Mouse (Mus musculus): ENCODE measurements around the gene Mybl2. TPM values are rescaled to one million over a fixed set of nuclear protein-coding genes. Genes with fewer than 3 reads are reported as not detected.

Gene Mybl2
- polyA plus RNA-seq, 2 experiments: 18.9 to 26.0 TPM

- WGBS: 83% methylated on average over 3 of the region's 3 CpGs
- H3K4me2 ChIP-seq (replicated peaks; ENCODE audit: low read depth, low read length, severe bottlenecking): no peak overlapping the region
- H3K9me3 ChIP-seq (ENCODE audit: control insufficient read depth, low read length): no peaks in the 10 kb centered on the region
- DNase-seq (ENCODE audit: low spot score) (no peak), ATAC-seq (ENCODE audit: low FRiP score, low read depth) (no peak)
- no peak for TF ChIP-seq POLR2A (IDR thresholded peaks at IDR 0.05; ENCODE audit: borderline replicate concordance, extremely low read depth, insufficient read depth, insufficient read length)
- no peak overlapping the region for H3K9ac ChIP-seq (ENCODE audit: low read depth, low read length, severe bottlenecking)
- H3K36me3 ChIP-seq (ENCODE audit: control insufficient read depth, insufficient read depth, low read length): peaks cover 38% of the 10 kb centered on the region
- no peaks in the 10 kb centered on the region for H3K27me3 ChIP-seq (ENCODE audit: control insufficient read depth, insufficient read depth, low read length)
- H3K4me1 ChIP-seq (ENCODE audit: control insufficient read depth, insufficient read depth, low read length): no peaks in the 10 kb centered on the region
- no peak overlapping the region for H3K27ac ChIP-seq (replicated peaks; ENCODE audit: low read depth, low read length)
- no peak overlapping the region for H3K4me3 ChIP-seq (replicated peaks; ENCODE audit: low read length)
These were observed 15.7 kb downstream of the Mybl2 start for GRCm38 (mm10) chr2:163070213-163070612.

- DNase-seq (ENCODE audit: low spot score) (no peak), ATAC-seq (ENCODE audit: low FRiP score, low read depth) (no peak)
- peaks cover 40% of the 10 kb centered on the region for H3K36me3 ChIP-seq (ENCODE audit: control insufficient read depth, insufficient read depth, low read length)
- H3K4me1 ChIP-seq (ENCODE audit: control insufficient read depth, insufficient read depth, low read length): no peaks in the 10 kb centered on the region
- H3K27ac ChIP-seq (replicated peaks; ENCODE audit: low read depth, low read length): no peak overlapping the region
- TF ChIP-seq POLR2A (IDR thresholded peaks at IDR 0.05; ENCODE audit: borderline replicate concordance, extremely low read depth, insufficient read depth, insufficient read length): no peak
- H3K27me3 ChIP-seq (ENCODE audit: control insufficient read depth, insufficient read depth, low read length): no peaks in the 10 kb centered on the region
- 79% methylated on average over 3 of the region's 3 CpGs for WGBS
- no peak overlapping the region for H3K9ac ChIP-seq (ENCODE audit: low read depth, low read length, severe bottlenecking)
- H3K9me3 ChIP-seq (ENCODE audit: control insufficient read depth, low read length): no peaks in the 10 kb centered on the region
- no peak overlapping the region for H3K4me3 ChIP-seq (replicated peaks; ENCODE audit: low read length)
- no peak overlapping the region for H3K4me2 ChIP-seq (replicated peaks; ENCODE audit: low read depth, low read length, severe bottlenecking)
These were observed 17.1 kb downstream of the Mybl2 start for GRCm38 (mm10) chr2:163071590-163071989.

GRCm38 (mm10) chr2:163073023-163073757, 18.7 kb downstream of the Mybl2 start:
- Histone ChIP-seq H3K9me3 (ENCODE audit: control insufficient read depth, low read length) (no peaks in the 10 kb centered on the region), H3K4me2 (replicated peaks; ENCODE audit: low read depth, low read length, severe bottlenecking) (no peak overlapping the region), H3K27ac (replicated peaks; ENCODE audit: low read depth, low read length) (no peak overlapping the region), H3K4me3 (replicated peaks; ENCODE audit: low read length) (no peak overlapping the region), H3K9ac (ENCODE audit: low read depth, low read length, severe bottlenecking) (no peak overlapping the region), H3K4me1 (ENCODE audit: control insufficient read depth, insufficient read depth, low read length) (no peaks in the 10 kb centered on the region), H3K36me3 (ENCODE audit: control insufficient read depth, insufficient read depth, low read length) (peaks cover 48% of the 10 kb centered on the region), H3K27me3 (ENCODE audit: control insufficient read depth, insufficient read depth, low read length) (no peaks in the 10 kb centered on the region)
- DNase-seq (ENCODE audit: low spot score): no peak
- no peak for TF ChIP-seq POLR2A (IDR thresholded peaks at IDR 0.05; ENCODE audit: borderline replicate concordance, extremely low read depth, insufficient read depth, insufficient read length)
- 86% methylated on average over 9 of the region's 9 CpGs for WGBS
- no peak for ATAC-seq (ENCODE audit: low FRiP score, low read depth)

GRCm38 (mm10) chr2:163074006-163074405, 19.5 kb downstream of the Mybl2 start:
- Histone ChIP-seq H3K4me1 (ENCODE audit: control insufficient read depth, insufficient read depth, low read length) (no peaks in the 10 kb centered on the region), H3K27me3 (ENCODE audit: control insufficient read depth, insufficient read depth, low read length) (no peaks in the 10 kb centered on the region), H3K4me3 (replicated peaks; ENCODE audit: low read length) (no peak overlapping the region), H3K4me2 (replicated peaks; ENCODE audit: low read depth, low read length, severe bottlenecking) (no peak overlapping the region), H3K36me3 (ENCODE audit: control insufficient read depth, insufficient read depth, low read length) (peaks cover 43% of the 10 kb centered on the region), H3K9ac (ENCODE audit: low read depth, low read length, severe bottlenecking) (no peak overlapping the region), H3K9me3 (ENCODE audit: control insufficient read depth, low read length) (no peaks in the 10 kb centered on the region), H3K27ac (replicated peaks; ENCODE audit: low read depth, low read length) (no peak overlapping the region)
- no peak for ATAC-seq (ENCODE audit: low FRiP score, low read depth)
- TF ChIP-seq POLR2A (IDR thresholded peaks at IDR 0.05; ENCODE audit: borderline replicate concordance, extremely low read depth, insufficient read depth, insufficient read length): no peak
- DNase-seq (ENCODE audit: low spot score): no peak
- WGBS: 80% methylated on average over 7 of the region's 7 CpGs

GRCm38 (mm10) chr2:163074808-163075207, 20.3 kb downstream of the Mybl2 start:
- Histone ChIP-seq H3K4me3 (replicated peaks; ENCODE audit: low read length) (no peak overlapping the region), H3K27me3 (ENCODE audit: control insufficient read depth, insufficient read depth, low read length) (no peaks in the 10 kb centered on the region), H3K4me2 (replicated peaks; ENCODE audit: low read depth, low read length, severe bottlenecking) (no peak overlapping the region), H3K27ac (replicated peaks; ENCODE audit: low read depth, low read length) (no peak overlapping the region), H3K9ac (ENCODE audit: low read depth, low read length, severe bottlenecking) (no peak overlapping the region), H3K36me3 (ENCODE audit: control insufficient read depth, insufficient read depth, low read length) (peaks cover 40% of the 10 kb centered on the region), H3K4me1 (ENCODE audit: control insufficient read depth, insufficient read depth, low read length) (no peaks in the 10 kb centered on the region), H3K9me3 (ENCODE audit: control insufficient read depth, low read length) (no peaks in the 10 kb centered on the region)
- no peak for DNase-seq (ENCODE audit: low spot score)
- TF ChIP-seq POLR2A (IDR thresholded peaks at IDR 0.05; ENCODE audit: borderline replicate concordance, extremely low read depth, insufficient read depth, insufficient read length): no peak
- WGBS: 93% methylated on average over 12 of the region's 12 CpGs
- ATAC-seq (ENCODE audit: low FRiP score, low read depth): no peak
